Mouse (Mus musculus) lung, embryonic 14.5 days (tissue): Measurements from ENCODE around the gene Kndc1. TPM values are rescaled to one million over a fixed set of nuclear protein-coding genes. Genes with fewer than 3 reads are reported as not detected.

ENCODE experiments used
- ATAC-seq: fragments of 200-750 bp; cut with Nextera tagmentation; 2 replicates; pipeline ENCODE4 v1.8.0; 2017; ENCODE audit warnings: mild to moderate bottlenecking, moderate TSS enrichment, moderate library complexity; ENCODE audit not compliant: insufficient read depth
- DNase-seq: peaks from one replicate; pipeline ENCODE4 v3.0.0-alpha.2; 2015
- H3K27ac ChIP-seq: fragments of 300-500 bp; sonication (generic); 2 replicates; pipeline ENCODE4 v1.5.1; 2014; ENCODE audit warnings: low read depth, mild to moderate bottlenecking, moderate library complexity
- H3K27me3 ChIP-seq: fragments of 300-500 bp; sonication (generic); 2 replicates; pipeline ENCODE4 v1.6.1; 2014; ENCODE audit warnings: low read length, control low read depth; ENCODE audit not compliant: insufficient read depth
- H3K36me3 ChIP-seq: fragments of 300-500 bp; sonication (generic); 2 replicates; pipeline ENCODE4 v1.6.1; 2014; ENCODE audit warnings: control low read depth; ENCODE audit not compliant: insufficient read depth
- H3K4me1 ChIP-seq: fragments of 300-500 bp; sonication (generic); 2 replicates; pipeline ENCODE4 v1.6.1; 2014; ENCODE audit warnings: antibody characterized with exemption, control low read depth; ENCODE audit not compliant: insufficient read depth
- H3K4me2 ChIP-seq: fragments of 300-500 bp; sonication (generic); 2 replicates; pipeline ENCODE4 v1.6.1; 2014; ENCODE audit warnings: mild to moderate bottlenecking
- H3K4me3 ChIP-seq: fragments of 300-500 bp; sonication (generic); 2 replicates; pipeline ENCODE4 v1.5.1; 2014; ENCODE audit warnings: low read depth, low read length
- H3K9ac ChIP-seq: fragments of 300-500 bp; sonication (generic); 2 replicates; pipeline ENCODE4 v1.6.1; 2014
- H3K9me3 ChIP-seq: fragments of 300-500 bp; sonication (generic); 2 replicates; pipeline ENCODE4 v1.6.1; 2016; ENCODE audit warnings: low read depth, low read length, control low read depth
- CTCF ChIP-seq: IDR thresholded peaks from 2 replicates; pipeline ENCODE4 v1.5.1; 2016; ENCODE audit warnings: antibody characterized with exemption, low read depth
- WGBS: fragments of 180-500 bp; shearing (Covaris S2); extraction: QIAGEN DNeasy Blood & Tissue Kit; methylation state at CpG from one replicate; pipeline ENCODE4 v1.1.7; 2014; 5-methylcytosine and 5-hydroxymethylcytosine counted together
- polyA plus RNA-seq: library from polyadenylated mRNA; unstranded; fragments of >200 nt; fragmentation: Nextera tagmentation; extraction: Ambion mirVana; gene quantifications from 2 replicates; pipeline ENCODE4 v1.2.1, GENCODE M21; 2014

Kndc1 gene
- polyA plus RNA-seq, 1 experiment from 2014 or later: 0.53 TPM

DNA sequence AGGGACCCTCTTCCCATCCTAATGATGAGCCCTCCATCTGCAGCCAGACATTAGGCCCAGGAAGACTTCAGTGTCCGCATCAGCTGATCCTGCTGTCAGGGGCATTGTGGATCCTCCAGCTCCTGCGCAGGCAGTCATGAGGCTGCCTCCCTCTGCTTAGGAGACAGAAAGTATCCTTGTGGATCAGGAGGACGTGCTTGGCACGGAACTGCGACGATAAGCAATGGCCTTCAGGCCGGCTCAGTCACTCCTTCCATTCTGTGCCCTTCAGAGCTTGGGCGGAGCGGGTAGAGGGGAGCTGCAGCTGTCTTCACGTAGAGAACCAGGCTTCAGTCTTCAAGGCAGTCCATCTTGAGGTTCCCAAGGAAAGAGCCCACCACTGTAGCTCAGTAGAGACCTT, 66.6 kb downstream of the Kndc1 start:
- 86% methylated on average over 10 of the region's 10 CpGs for WGBS
- TF ChIP-seq CTCF: no peak
- no peak overlapping the region for H3K27ac ChIP-seq
- no peak overlapping the region for H3K4me2 ChIP-seq
- no peaks in the 10 kb centered on the region for H3K4me1 ChIP-seq
- no peaks in the 10 kb centered on the region for H3K9me3 ChIP-seq
- H3K4me3 ChIP-seq: no peak overlapping the region
- no peak for DNase-seq
- no peak overlapping the region for H3K9ac ChIP-seq
- H3K27me3 ChIP-seq: no peaks in the 10 kb centered on the region
- no peak for ATAC-seq
- H3K36me3 ChIP-seq: no peaks in the 10 kb centered on the region

DNA sequence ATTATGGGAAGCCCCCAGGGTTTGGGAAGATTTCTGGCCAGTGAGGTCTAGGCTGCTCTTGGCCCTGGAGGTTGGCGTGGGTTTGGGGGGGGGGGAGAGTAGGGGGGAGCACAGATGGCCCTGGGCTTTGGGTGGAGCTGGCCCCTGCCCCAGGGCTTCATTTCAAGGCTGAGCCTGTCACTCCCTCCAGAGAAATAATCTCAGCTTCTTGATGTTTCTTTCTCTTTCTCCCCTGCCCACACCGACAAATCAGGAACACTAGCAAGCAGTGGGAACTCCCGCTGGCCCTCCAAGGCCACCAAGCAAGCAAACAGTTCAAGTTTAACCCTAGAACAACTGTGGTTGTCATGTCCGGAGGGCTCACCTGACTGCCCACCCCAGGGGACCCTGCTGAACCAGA, 69.3 kb downstream of the Kndc1 start:
- 41% methylated on average over 4 of the region's 4 CpGs for WGBS
- Histone ChIP-seq H3K36me3 (no peaks in the 10 kb centered on the region), H3K27ac (no peak overlapping the region), H3K4me3 (no peak overlapping the region), H3K27me3 (no peaks in the 10 kb centered on the region), H3K9ac (no peak overlapping the region), H3K9me3 (no peaks in the 10 kb centered on the region), H3K4me1 (no peaks in the 10 kb centered on the region), H3K4me2 (no peak overlapping the region)
- no peak for DNase-seq
- no peak for TF ChIP-seq CTCF
- ATAC-seq: no peak

DNA sequence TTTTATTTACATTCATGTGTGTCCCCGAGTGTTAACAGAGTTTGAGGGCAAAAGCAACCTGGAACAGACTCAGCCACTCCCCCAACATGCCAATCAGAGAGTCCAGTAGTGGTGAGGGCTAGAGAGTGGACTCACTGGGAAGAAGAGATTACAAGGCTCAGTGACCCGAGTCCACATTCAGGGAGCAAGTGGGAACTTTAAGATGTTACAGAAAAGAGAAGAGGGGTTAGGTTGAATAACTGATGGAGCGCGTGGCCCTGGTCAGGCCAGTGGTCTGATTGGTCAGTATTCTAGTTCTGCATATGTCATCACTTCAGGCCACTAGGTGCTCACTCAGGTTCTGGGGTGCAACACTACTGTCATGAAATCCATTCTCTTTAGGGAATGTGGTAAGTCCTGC, 72.7 kb downstream of the Kndc1 start:
- Histone ChIP-seq H3K9ac (no peak overlapping the region), H3K4me2 (no peak overlapping the region), H3K27me3 (no peaks in the 10 kb centered on the region), H3K4me1 (no peaks in the 10 kb centered on the region), H3K9me3 (no peaks in the 10 kb centered on the region), H3K36me3 (no peaks in the 10 kb centered on the region), H3K27ac (no peak overlapping the region), H3K4me3 (no peak overlapping the region)
- no peak for TF ChIP-seq CTCF
- ATAC-seq: no peak
- no peak for DNase-seq
- 23% methylated on average over 4 of the region's 4 CpGs for WGBS

GRCm38 (mm10) chr7:139968428-139968827, 73.9 kb downstream of the Kndc1 start:
- no peak overlapping the region for H3K4me2 ChIP-seq
- 49% methylated on average over 5 of the region's 5 CpGs for whole genome bisulfite sequencing
- ATAC-seq: no peak

DNA sequence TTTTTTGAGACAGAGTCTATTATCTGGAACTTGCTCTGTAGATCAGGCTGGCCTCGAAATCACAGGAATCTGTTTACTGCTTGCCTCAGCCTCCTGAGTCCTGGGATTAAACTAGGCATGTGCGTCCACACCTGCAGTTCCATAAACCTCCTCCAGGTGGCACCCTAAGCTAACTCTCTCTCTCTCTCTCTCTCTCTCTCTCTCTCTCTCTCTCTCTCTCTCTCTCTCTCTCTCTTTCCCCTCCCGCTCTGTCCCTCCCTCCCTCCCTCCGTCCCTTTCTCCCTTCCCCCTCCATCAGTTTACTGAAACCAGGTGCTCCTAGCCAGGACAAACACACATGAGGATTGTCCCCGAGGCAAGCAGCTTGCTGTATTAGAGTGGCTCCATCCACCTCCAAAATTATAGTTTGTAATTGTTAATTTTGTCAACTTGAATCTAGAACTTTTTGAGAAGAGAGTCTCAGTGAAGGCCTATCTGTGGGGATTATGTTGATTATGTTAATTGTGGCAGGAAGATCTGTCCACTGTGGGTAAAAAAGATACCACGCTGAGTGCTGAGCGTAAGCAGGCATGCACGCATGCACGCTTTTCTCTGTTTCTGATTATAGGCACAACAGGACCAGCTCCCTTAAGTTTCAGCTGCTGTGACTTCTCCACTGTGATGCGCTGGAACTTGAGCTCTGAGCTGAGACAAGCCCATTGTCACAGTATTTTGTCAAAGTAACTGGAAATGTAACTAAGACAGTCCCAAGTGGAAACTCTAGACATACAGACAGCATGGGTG, 75.0 kb downstream of the Kndc1 start:
- Histone ChIP-seq H3K27me3 (no peaks in the 10 kb centered on the region), H3K4me3 (no peak overlapping the region), H3K27ac (no peak overlapping the region), H3K4me1 (no peaks in the 10 kb centered on the region), H3K9me3 (no peaks in the 10 kb centered on the region), H3K4me2 (no peak overlapping the region), H3K9ac (no peak overlapping the region), H3K36me3 (no peaks in the 10 kb centered on the region)
- WGBS: 45% methylated on average over 9 of the region's 10 CpGs
- ATAC-seq (0 out of 2 replicates have a peak, but pooled peaks have one; percentile 42), DNase-seq (peak; percentile 90)
- TF ChIP-seq CTCF: peak; percentile 90

More at GRCm38 (mm10) chr7:139968428-139968827, 73.9 kb downstream of the Kndc1 start:
- no peak for DNase-seq
- Histone ChIP-seq H3K36me3 (no peaks in the 10 kb centered on the region), H3K9me3 (no peaks in the 10 kb centered on the region), H3K27ac (no peak overlapping the region), H3K4me1 (no peaks in the 10 kb centered on the region), H3K9ac (no peak overlapping the region), H3K4me3 (no peak overlapping the region), H3K27me3 (no peaks in the 10 kb centered on the region)
- no peak for TF ChIP-seq CTCF

DNA sequence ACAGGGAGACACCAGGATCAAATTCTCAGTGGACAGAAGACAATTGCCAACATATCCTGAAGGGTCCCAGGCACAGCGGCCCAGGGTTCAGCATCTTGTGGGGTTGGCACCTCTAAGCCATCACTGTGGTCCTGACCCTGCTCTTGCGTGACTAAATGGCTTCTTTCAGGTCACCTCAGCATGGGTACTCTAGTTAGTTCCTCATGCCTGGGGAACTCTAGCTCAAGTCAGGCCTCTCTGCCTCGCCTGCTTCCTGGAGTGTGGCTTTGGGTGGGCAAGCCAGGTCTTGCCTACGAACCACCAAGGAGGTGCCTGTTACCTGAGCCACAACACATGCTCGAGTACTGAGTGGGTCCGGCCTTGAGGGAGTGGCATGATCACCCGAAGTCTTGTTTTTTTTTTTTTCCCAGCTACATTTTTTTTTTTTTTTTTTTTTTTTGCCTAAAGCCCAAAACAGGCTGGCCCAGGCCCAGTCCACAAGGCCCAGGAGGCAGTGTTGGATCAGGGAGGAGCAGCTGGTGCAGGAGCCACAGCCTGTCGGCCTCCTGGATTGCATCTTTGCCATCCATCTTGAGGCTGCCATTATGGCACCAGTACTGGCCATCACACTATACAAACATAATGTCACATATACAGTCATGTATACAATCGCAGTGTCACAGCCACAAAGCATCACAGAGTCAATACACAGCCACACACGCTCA, 75.9 kb downstream of the Kndc1 start:
- Histone ChIP-seq H3K9ac (no peak overlapping the region), H3K27ac (no peak overlapping the region), H3K4me3 (no peak overlapping the region), H3K4me2 (no peak overlapping the region), H3K36me3 (no peaks in the 10 kb centered on the region), H3K27me3 (no peaks in the 10 kb centered on the region), H3K4me1 (no peaks in the 10 kb centered on the region), H3K9me3 (no peaks in the 10 kb centered on the region)
- DNase-seq: no peak
- no peak for ATAC-seq
- WGBS: 77% methylated on average over 10 of the region's 10 CpGs
- TF ChIP-seq CTCF: no peak

GRCm38 (mm10) chr7:139970979-139971378, 76.5 kb downstream of the Kndc1 start:
- ATAC-seq (no peak), DNase-seq (no peak)

More at GRCm38 (mm10) chr7:139970979-139971378, 76.5 kb downstream of the Kndc1 start:
- no peak for TF ChIP-seq CTCF
- H3K4me3 ChIP-seq: no peak overlapping the region
- H3K27me3 ChIP-seq: no peaks in the 10 kb centered on the region
- H3K27ac ChIP-seq: no peak overlapping the region
- no peaks in the 10 kb centered on the region for H3K36me3 ChIP-seq
- H3K4me1 ChIP-seq: no peaks in the 10 kb centered on the region
- no peaks in the 10 kb centered on the region for H3K9me3 ChIP-seq
- no peak overlapping the region for H3K9ac ChIP-seq
- WGBS: 65% methylated on average over 5 of the region's 5 CpGs
- no peak overlapping the region for H3K4me2 ChIP-seq
